Mouse (Mus musculus) lung, adult 10 weeks (tissue): ENCODE measurements around the gene Rabep1. TPM values are rescaled to one million over a fixed set of nuclear protein-coding genes. Genes with fewer than 3 reads are reported as not detected.

Experiments
- polyA plus RNA-seq: library from polyadenylated mRNA; stranded (reverse); fragments of 350-450 nt; fragmentation: Illumina TruSeq; extraction: RNeasy Lipid Tissue Mini Kit (QIAGEN cat#74804); gene quantifications from one replicate; pipeline ENCODE4 v1.2.3, GENCODE M21; 2014; ENCODE audit warnings: low read depth, low replicate concordance; ENCODE audit not compliant: insufficient read depth

The Rabep1 gene
- 11.3 TPM for polyA plus RNA-seq

DNA sequence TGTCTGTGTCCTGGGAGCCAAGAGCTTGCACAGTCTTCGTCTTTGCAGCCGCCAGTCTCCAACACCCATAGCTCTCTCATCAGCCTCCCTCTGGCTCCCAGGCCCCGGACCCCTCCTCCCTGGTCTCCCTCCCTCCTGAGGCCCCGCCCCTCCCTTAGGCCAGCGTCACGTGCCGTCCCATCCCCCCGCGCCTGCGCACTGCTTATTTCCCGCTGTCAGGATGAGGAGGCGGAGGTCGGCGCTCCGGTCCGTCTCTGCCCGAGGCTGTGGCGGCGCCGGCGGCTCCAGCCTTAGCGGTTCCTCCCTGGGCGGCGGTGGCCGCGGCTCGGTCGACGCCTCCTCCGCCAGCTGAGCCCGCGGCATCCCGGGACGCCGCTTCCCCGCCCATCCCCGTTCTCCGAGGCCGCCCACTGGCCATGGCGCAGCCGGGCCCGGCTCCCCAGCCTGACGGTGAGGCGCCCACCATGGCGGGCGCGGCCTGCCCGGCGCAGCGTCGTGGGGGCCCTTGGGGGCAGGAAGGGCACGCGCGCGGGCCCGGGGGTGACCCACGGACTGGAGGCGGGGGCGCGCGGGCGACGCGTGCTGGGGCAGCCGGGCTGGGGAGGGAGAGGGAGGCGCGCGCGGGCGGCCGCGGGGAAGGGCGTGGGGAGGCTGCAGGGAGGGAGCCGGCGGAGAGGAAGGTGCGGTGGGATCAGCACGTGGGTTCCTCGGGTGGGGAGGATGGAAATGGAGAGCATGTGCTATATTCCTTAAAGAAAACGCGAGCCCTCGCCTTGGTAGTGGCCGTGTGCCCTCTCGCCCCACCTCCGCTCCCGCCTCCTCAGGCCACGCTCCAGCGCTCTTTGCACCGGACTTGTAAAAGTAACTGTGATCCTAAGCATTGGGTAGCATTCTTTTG lies at the start of gene Rabep1:
Rabep1 (plus strand) TSS at position 220 of the 898 bp plus-strand sequence.

DNA sequence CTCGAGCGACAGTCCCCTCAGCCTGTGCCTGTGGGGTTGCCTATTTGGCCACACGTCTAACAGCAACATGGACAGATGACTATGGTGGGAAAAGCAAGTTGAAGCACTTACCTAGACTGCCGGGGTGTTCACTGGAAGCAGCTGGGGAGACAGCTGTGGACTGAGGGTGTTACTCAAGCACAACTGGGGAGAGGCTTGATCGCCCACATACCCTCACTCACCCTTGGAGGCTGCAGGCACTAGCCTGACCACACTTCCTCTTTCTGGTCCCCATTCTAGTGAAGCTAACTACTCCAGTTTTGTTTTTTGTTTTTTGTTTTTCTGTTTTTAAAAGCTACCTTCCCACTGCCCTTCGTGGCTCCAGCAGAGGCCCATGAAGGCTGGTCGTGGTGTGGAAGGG lies 32.2 kb upstream of the Rabep1 start, which contains the start of gene Scimp:
Scimp (minus strand) TSS at position 222 of the 400 bp plus-strand sequence.

DNA sequence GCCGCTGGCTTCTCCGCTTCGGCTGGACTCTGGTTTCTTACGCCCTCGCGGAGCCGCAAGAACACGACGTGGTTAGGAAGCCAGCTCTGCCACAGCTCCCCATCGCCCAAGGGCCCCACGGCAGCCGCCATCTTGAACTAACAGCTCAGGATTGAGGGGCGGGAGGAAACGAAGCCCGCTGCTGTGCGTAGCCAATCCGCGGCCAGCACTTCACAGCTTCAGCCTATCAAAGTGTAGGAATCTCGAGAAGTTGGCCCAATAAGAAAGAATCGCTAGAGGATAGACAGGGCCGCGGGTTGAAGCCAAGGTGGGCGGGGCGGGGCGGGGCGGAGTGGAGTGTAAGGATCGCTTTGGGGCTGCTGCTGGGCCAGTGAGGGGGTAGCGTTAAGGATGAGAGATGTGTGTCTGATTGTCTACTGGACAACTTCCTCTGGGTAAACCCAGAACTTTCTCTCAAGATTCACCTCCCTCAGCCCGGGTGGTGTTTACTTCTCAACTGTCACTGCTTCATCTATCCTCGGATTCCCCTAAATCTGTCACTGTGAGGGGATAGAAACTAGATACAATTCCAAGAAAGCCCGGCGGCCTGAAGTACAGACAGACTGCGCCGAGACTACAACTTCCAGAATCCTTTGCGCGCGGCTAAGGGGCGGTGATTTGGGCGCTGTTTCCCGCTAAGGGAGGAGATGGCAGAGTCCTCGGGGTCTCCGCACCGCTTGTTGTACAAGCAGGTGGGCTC lies 125.4 kb downstream of the Rabep1 start, which contains the start of the genes Nup88 and Rpain:
Nup88 (minus strand) TSS at position 153 of the 739 bp plus-strand sequence.
Rpain (plus strand) TSS at position 393 of the 739 bp plus-strand sequence.

DNA sequence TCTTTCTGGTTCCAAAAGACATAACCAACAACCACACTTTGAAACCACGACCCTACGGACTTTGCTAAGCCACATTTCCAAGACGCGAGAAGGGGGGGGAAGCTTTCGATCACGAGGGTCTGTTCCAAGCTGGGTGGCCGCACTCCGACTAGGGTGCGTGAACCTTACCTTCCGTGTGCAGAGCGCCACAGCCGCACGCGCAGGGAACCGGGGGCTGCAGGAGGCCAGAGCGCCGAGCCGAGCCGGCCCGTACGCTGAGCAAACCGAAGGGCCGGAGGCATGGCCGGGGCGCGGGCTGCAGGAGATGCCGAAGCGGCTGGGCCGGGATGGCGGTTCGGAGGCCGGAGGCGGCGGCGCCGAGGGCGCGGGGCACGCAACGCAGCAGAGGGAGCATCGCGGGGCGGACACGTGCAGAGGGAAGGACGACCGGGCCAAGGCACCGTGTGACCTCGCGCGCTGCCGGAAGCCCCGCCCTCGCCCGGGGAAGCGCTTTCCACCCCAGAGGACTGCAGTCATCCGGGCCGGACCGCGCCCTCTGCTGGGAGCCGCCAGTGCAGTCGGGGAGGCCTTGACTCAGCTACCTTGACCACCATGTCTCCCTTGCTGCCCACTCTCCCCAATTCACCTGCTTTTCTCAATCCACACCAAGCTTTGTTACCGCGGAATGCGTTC lies 138.1 kb downstream of the Rabep1 start, which contains the start of gene C1qbp:
C1qbp (minus strand) TSS at position 470 of the 672 bp plus-strand sequence.

Other genes starting within 250 kb of the Rabep1 start
- not detected for gene 4930544D05Rik, start 228.9 kb upstream of the Rabep1 start, polyA plus RNA-seq
- 0.14 TPM for gene Chrne, start 225.6 kb upstream of the Rabep1 start, polyA plus RNA-seq
- gene Gp1ba, start 205.7 kb upstream of the Rabep1 start, polyA plus RNA-seq: 0.30 TPM
- gene Rnf167, start 197.5 kb upstream of the Rabep1 start, polyA plus RNA-seq: 71.5 TPM
- gene Slc25a11, start 197.3 kb upstream of the Rabep1 start, polyA plus RNA-seq: 77.2 TPM
- 578 TPM for gene Pfn1, start 190.1 kb upstream of the Rabep1 start, polyA plus RNA-seq
- 26.5 TPM for gene Eno3, start 187.6 kb upstream of the Rabep1 start, polyA plus RNA-seq
- 78.5 TPM for gene Spag7, start 175.4 kb upstream of the Rabep1 start, polyA plus RNA-seq
- 9.8 TPM for gene Camta2, start 156.7 kb upstream of the Rabep1 start, polyA plus RNA-seq
- 2.0 TPM for gene Inca1, start 144.6 kb upstream of the Rabep1 start, polyA plus RNA-seq
- 56.7 TPM for gene Kif1c, start 144.2 kb upstream of the Rabep1 start, polyA plus RNA-seq
- gene Zfp3, start 80.6 kb upstream of the Rabep1 start, polyA plus RNA-seq: 1.7 TPM
- gene Scimp, start 32.2 kb upstream of the Rabep1 start, polyA plus RNA-seq: 6.1 TPM
- gene Nup88, start 125.2 kb downstream of the Rabep1 start, polyA plus RNA-seq: 33.3 TPM
- 37.5 TPM for gene Rpain, start 125.4 kb downstream of the Rabep1 start, polyA plus RNA-seq
- 50.9 TPM for gene C1qbp, start 138.2 kb downstream of the Rabep1 start, polyA plus RNA-seq
- gene Dhx33, start 159.7 kb downstream of the Rabep1 start, polyA plus RNA-seq: 4.4 TPM
- gene Mis12, start 174.8 kb downstream of the Rabep1 start, polyA plus RNA-seq: 11.3 TPM
- gene Derl2, start 175.1 kb downstream of the Rabep1 start, polyA plus RNA-seq: 35.0 TPM
- 3.0 TPM for gene 6330403K07Rik, start 188.7 kb downstream of the Rabep1 start, polyA plus RNA-seq